Mouse (Mus musculus): ENCODE data around the gene Prim1.
"Not testable (repeated sequence)": the region's sequence is repeated elsewhere in the genome, so short reads cannot be mapped to it uniquely, and the experiment has no call there.

The Prim1 gene

GRCm38 (mm10) chr10:128036746-128037425, 21.9 kb downstream of the Prim1 start:
- ATAC-seq (ENCODE audit: insufficient number of reproducible peaks, low FRiP score, low TSS enrichment): no peak

DNA sequence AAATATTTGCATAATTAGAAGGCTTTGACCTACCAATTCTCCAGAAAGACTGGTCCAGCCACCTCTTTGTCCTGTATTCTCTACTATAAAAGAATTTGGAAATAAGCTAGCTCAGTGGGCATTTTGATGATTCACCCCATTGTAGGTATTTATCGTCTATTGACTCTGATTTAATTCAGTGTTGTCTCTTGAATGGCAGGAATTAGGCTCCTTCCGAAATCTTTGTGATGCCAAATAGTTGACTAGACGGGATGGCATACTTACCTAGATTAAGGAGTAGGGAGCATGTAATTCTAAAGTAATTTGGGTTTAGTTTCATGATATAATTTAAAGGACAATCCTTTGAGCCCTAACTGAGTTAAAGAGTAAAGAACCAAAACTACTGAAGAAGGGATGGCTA, 23.0 kb downstream of the Prim1 start:
- no peak for ATAC-seq (ENCODE audit: insufficient number of reproducible peaks, low FRiP score, low TSS enrichment)

DNA sequence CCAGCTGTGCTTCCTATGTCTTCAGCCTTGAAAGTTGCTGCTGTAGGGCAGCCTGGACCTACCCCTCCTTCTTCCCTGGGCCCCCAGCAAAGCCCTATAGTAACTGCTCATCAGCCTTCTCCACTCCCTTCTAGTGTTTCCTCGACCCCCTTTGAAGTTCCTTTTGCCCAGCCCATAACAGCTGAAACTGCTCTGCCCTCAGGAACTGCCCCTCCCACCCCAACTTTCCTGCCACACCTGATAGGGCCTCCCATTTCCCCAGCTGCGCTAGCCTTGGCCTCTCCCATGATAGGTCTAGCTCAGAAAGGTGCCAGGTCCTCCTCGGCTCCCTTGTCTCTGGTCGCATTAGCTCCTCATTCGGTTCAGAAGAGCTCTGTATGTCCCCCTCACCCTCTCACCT, 24.2 kb downstream of the Prim1 start:
- ATAC-seq (ENCODE audit: insufficient number of reproducible peaks, low FRiP score, low TSS enrichment): no peak

DNA sequence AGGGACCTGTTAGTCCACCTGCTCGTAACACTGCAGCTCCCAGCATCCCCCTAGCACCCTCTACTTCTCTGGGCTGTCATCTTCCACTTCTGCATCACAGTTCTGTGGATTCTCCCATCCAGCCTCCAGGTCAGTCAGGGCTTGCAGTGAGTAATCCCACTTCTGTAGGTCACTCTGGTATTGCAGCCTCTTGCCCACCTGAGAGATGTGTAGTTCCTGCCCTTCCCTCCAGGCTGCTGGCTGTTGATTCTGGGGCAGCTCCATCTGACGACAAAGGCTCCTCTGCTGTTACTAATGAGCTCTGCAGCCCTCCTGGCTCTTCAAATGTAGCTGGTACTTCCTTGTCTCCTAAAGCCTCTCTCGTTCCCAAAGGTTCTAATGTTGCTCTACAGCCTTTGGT, 24.9 kb downstream of the Prim1 start:
- no peak for ATAC-seq (ENCODE audit: insufficient number of reproducible peaks, low FRiP score, low TSS enrichment)

DNA sequence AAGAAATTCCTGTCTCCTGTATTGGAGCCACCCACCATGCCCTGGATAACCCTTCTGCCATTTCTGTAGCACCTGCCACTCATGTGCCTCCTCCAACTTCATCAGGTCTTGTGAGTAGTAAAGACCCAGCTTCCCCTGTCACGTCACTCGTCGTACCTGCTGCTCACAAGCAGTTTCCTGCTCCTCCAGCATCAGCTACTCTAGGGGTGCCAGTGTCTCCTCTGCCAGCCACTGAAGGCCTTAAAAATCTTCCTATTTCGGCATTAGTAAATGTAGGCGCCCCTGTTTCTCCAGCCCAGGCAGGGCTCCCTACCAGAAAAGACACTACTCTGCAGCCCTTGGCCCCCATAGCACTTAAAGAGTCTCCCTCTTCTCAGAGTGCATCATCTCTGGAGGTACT, 25.3 kb downstream of the Prim1 start:
- ATAC-seq (ENCODE audit: insufficient number of reproducible peaks, low FRiP score, low TSS enrichment): no peak

GRCm38 (mm10) chr10:128041636-128042035, 26.7 kb downstream of the Prim1 start:
- no peak for ATAC-seq (ENCODE audit: insufficient number of reproducible peaks, low FRiP score, low TSS enrichment)

- ATAC-seq (ENCODE audit: insufficient number of reproducible peaks, low FRiP score, low TSS enrichment): no peak
Measured at GRCm38 (mm10) chr10:128042466-128042865, 27.5 kb downstream of the Prim1 start.

DNA sequence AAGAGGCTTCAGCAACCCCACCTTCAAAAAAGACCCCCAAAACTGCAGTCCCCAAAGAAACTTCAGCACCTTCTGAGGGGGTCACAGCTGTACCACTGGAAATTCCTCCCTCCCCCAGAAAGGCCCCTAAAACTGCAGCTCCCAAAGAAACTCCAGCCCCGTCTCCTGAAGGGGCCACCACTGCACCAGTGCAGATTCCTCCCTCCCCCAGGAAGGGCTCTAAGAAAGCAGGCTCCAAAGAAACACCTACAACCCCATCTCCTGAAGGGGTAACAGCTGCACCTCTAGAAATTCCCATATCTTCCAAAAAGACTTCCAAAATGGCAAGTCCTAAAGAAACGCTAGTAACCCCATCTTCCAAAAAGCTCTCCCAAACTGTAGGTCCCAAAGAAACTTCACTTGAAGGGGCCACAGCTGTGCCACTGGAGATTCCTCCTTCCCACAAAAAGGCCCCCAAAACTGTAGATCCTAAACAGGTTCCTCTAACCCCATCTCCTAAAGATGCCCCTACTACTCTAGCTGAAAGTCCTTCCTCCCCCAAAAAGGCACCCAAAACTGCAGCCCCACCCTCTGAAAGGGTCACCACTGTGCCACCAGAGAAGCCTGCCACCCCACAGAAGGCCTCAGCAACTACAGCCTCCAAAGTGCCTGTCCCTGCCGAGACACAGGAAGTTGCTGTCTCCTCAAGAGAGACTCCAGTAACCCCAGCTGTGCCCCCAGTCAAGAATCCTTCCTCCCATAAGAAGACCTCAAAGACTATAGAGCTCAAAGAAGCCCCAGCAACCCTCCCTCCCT, 28.3 kb downstream of the Prim1 start:
- no peak for ATAC-seq (ENCODE audit: insufficient number of reproducible peaks, low FRiP score, low TSS enrichment)

DNA sequence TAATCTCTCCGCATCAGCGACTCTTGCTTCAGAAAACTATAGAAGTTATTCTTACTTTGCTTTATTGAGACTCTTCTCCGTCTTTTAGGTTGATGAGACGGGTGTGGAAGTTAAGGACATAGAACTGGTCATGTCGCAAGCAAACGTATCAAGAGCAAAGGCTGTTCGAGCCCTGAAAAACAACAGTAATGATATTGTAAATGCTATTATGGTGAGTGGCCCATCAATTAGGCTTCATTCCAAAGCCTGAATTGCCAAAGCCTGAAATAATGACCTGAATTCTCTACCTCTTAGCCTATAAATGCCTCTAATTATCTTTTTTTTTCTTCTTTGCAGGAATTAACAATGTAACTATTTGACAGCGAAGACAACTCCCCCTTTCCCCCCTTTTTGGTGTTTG, 33.2 kb downstream of the Prim1 start:
- no peak for ATAC-seq (ENCODE audit: insufficient number of reproducible peaks, low FRiP score, low TSS enrichment)

- no peak for ATAC-seq (ENCODE audit: insufficient number of reproducible peaks, low FRiP score, low TSS enrichment)
Measured at GRCm38 (mm10) chr10:128049741-128050140, 34.8 kb downstream of the Prim1 start.

GRCm38 (mm10) chr10:128050355-128050754, 35.4 kb downstream of the Prim1 start:
- ATAC-seq (ENCODE audit: insufficient number of reproducible peaks, low FRiP score, low TSS enrichment): no peak

DNA sequence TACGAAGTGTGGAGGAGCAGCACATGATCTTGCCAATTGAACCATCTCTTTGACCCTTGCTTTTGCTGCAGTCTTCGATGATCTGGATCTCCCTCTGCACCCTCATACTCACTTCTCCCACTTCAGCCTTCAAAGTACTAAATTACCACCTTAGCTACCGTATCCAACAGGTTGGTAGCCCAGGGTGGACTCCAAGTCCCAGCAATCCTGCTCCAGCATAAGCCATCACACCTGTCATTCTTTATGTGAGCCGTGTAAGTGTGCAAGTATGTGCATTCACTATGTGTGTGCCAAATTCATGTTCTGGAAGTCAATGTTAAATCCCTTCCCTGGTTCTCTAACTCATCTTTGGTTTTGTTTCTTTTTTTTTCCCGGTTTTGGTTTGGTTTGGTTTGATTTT, 36.6 kb downstream of the Prim1 start:
- ATAC-seq (ENCODE audit: insufficient number of reproducible peaks, low FRiP score, low TSS enrichment): no peak

DNA sequence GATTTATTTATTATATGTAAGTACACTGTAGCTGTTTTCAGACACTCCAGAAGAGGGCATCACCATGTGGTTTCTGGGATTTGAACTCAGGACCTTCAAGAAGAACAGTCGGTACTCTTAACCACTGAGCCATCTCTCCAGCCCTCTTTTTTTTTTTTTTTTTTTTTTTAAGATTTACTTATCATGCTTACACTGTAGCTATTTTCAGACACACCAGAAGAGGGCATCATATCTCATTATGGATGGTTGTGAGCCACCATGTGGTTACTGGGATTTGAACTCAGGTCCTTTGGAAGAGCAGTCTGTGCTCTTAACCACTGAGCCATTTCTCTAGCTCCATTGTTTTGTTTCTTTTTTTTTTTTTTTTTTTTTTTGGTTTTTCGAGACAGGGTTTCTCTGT, 37.2 kb downstream of the Prim1 start:
- ATAC-seq (ENCODE audit: insufficient number of reproducible peaks, low FRiP score, low TSS enrichment): not testable (repeated sequence)

DNA sequence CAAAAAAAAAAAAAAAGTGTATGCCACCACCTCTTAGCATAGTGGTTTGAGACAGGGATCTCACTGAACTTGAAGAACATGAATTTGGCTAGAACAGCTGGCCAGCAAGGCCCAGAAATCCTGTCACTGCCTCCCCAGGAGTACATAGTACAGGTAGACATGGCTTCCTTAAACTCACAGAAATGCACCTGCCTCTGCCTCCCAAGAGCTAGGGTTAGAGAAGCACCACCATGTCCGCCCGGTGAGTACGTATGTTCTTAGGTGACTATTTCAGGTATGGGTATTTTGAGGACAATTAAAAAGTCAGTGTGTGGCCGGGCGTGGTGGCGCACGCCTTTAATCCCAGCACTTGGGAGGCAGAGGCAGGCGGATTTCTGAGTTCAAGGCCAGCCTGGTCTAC, 38.0 kb downstream of the Prim1 start:
- no peak for ATAC-seq (ENCODE audit: insufficient number of reproducible peaks, low FRiP score, low TSS enrichment)

GRCm38 (mm10) chr10:128058184-128058583, 43.2 kb downstream of the Prim1 start:
- ATAC-seq (ENCODE audit: insufficient number of reproducible peaks, low FRiP score, low TSS enrichment): 0 out of 2 replicates have a peak, but pooled peaks have one; percentile 7

- peak; percentile 93 for ATAC-seq (ENCODE audit: insufficient number of reproducible peaks, low FRiP score, low TSS enrichment)
Measured at GRCm38 (mm10) chr10:128058601-128059151, 43.7 kb downstream of the Prim1 start, which contains the start of gene Ptges3. TSS of gene Ptges3 (plus strand) at chr10:128058954.

- peak; percentile 18; the same call in 1 of the 2 replicates for ATAC-seq (ENCODE audit: insufficient number of reproducible peaks, low FRiP score, low TSS enrichment)
Measured at GRCm38 (mm10) chr10:128059207-128059981, 44.4 kb downstream of the Prim1 start.

- no peak for ATAC-seq (ENCODE audit: insufficient number of reproducible peaks, low FRiP score, low TSS enrichment)
Measured at GRCm38 (mm10) chr10:128061109-128061508, 46.1 kb downstream of the Prim1 start.

- ATAC-seq (ENCODE audit: insufficient number of reproducible peaks, low FRiP score, low TSS enrichment): no peak
Measured at GRCm38 (mm10) chr10:128062221-128062989, 47.4 kb downstream of the Prim1 start.

DNA sequence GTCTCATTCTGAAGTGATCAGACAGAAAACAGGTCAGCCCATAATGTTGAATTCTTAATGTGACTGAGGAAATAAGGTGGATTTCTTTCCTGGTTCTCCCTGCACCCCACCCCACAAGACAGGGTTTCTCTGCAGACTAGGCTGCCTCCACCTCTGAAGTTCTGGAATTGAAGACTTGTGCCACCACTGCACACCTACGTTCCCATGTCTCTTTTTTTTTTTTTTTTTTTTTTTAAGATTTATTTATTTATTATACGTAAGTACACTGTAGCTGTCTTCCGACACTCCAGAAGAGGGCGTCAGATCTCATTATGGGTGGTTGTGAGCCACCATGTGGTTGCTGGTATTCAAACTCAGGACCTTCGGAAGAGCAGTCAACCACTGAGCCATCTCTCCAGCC, 51.1 kb downstream of the Prim1 start:
- ATAC-seq (ENCODE audit: insufficient number of reproducible peaks, low FRiP score, low TSS enrichment): no peak
